Comparison of ENCODE assay signal across 8 mouse cellular contexts in the genomic region with DNA sequence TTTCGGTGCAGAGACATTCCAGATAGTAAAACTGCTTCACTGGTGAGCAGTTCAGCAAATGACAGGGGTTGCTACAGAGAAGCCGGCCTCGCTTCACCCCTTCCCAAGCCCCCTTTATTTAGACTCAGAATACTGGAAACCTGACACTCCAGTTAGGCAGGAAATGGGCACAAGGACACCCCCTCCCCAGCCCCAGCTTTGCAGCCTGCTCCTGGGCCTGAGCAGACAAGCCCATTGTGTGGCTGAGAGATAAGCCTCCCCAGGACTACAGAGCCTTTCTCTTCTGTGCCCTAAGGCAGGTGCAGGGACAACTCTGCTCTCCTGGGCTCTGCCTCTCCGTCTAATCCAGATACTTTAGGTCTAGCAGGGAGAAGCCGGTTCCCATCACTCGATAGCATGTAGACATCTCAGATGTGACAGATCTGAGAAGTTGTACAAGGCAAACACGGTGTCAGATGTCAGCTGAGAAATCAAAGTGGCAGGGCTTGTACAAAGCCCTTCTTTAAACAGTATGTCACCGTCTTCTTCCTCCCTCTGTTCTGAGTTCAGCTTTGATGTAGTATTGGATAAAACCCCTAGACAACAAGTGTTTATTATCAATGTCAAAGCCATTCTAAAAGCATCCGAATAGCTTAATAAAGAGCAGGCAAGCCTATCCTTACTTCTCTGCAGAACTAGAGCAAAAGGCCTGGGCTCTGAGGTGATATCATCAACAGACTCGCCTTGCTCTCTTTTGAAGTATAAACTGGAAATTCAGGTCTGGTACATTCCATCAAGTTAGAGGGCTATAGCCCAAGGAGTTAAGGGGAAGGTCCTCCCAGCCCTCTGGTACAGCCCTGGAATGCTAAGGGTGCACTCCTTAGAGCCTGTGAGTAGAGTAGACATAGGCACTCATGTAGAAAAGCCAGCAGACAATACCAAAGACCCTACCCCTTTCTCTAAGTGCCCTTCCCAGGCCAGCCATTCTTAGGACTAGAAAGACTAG. TPM values are rescaled to one million over a fixed set of nuclear protein-coding genes. Genes with fewer than 3 reads are reported as not detected.
DNase-seq lines count a peak whose midpoint lies in the region; ATAC-seq and TF ChIP-seq lines count a peak whose summit lies in the region.

No protein-coding gene starts in this region.

- peak overlapping the region; percentile 52; the same call in 1 of the 2 replicates for H3K27ac ChIP-seq in forebrain, embryonic 11.5 days (ENCODE audit: low read depth, low read length)
- H3K27ac ChIP-seq in forebrain, embryonic 15.5 days (replicated peaks) = no peak overlapping the region
- no peak overlapping the region for H3K27ac ChIP-seq in MEL (ENCODE audit: control insufficient read depth, low read depth, low read length)
- peak overlapping the region; percentile 41; the same call in 1 of the 2 replicates for H3K27ac ChIP-seq in hindbrain, postnatal 0 days
- H3K27ac ChIP-seq in midbrain, embryonic 12.5 days (replicated peaks) = peak overlapping the region; percentile 74

- H3K4me2 ChIP-seq in forebrain, embryonic 11.5 days (ENCODE audit: low read depth, low read length, severe bottlenecking) = 0 out of 2 replicates have a peak overlapping the region, but pooled peaks have one; percentile 12
- no peak overlapping the region for H3K4me2 ChIP-seq in forebrain, embryonic 15.5 days (replicated peaks)
- no peak overlapping the region for H3K4me2 ChIP-seq in hindbrain, postnatal 0 days (ENCODE audit: low read depth, low read length)
- peak overlapping the region; percentile 12; the same call in 1 of the 2 replicates for H3K4me2 ChIP-seq in midbrain, embryonic 12.5 days (replicated peaks)

- no peaks in the 10 kb centered on the region for H3K27me3 ChIP-seq in forebrain, embryonic 11.5 days (ENCODE audit: control insufficient read depth, insufficient read depth, low read length)
- H3K27me3 ChIP-seq in forebrain, embryonic 15.5 days = no peaks in the 10 kb centered on the region
- no peaks in the 10 kb centered on the region for H3K27me3 ChIP-seq in MEL (ENCODE audit: control insufficient read depth in 1 of 2, insufficient read depth in 2 of 2, low read length in 2 of 2)
- no peaks in the 10 kb centered on the region for H3K27me3 ChIP-seq in hindbrain, postnatal 0 days (ENCODE audit: insufficient read depth, low read length)
- 0 out of 2 replicates have a peak, but pooled peaks cover 5% of the 10 kb centered on the region for H3K27me3 ChIP-seq in midbrain, embryonic 12.5 days

- TF ChIP-seq CTCF in MEL (IDR thresholded peaks at IDR 0.05 in 2 of 3, conservative IDR thresholded peaks at IDR 0.05 in 1 of 3; ENCODE audit: control insufficient read depth in 1 of 3, insufficient read depth in 1 of 3, low read depth in 2 of 3, low read length in 3 of 3, poor library complexity in 1 of 3, severe bottlenecking in 1 of 3) = no peak
- no peak for TF ChIP-seq CTCF in hindbrain, postnatal 0 days (IDR thresholded peaks at IDR 0.05; ENCODE audit: low read depth)

- TF ChIP-seq EP300 in MEL (IDR thresholded peaks at IDR 0.05; ENCODE audit: low read depth in 1 of 2, low read length in 2 of 2) = no peak

- no peaks in the 10 kb centered on the region for H3K9me3 ChIP-seq in forebrain, embryonic 11.5 days (ENCODE audit: control insufficient read depth, low read length)
- H3K9me3 ChIP-seq in forebrain, embryonic 15.5 days = no peaks in the 10 kb centered on the region
- H3K9me3 ChIP-seq in MEL (replicated peaks; ENCODE audit: insufficient read depth, low read length) = no peaks in the 10 kb centered on the region
- no peaks in the 10 kb centered on the region for H3K9me3 ChIP-seq in hindbrain, postnatal 0 days (ENCODE audit: low read length)
- H3K9me3 ChIP-seq in midbrain, embryonic 12.5 days = no peaks in the 10 kb centered on the region

- H3K4me3 ChIP-seq in forebrain, embryonic 11.5 days (ENCODE audit: low read depth, low read length) = no peak overlapping the region
- H3K4me3 ChIP-seq in forebrain, embryonic 15.5 days = no peak overlapping the region
- no peak overlapping the region for H3K4me3 ChIP-seq in MEL (ENCODE audit: control insufficient read depth in 1 of 2, insufficient read depth in 1 of 2, low read depth in 2 of 2, low read length in 2 of 2)
- H3K4me3 ChIP-seq in hindbrain, postnatal 0 days (ENCODE audit: low read length) = no peak overlapping the region
- H3K4me3 ChIP-seq in midbrain, embryonic 12.5 days = no peak overlapping the region

- no peak overlapping the region for H3K9ac ChIP-seq in forebrain, embryonic 11.5 days (ENCODE audit: low read length)
- no peak overlapping the region for H3K9ac ChIP-seq in forebrain, embryonic 15.5 days (replicated peaks)
- no peak overlapping the region for H3K9ac ChIP-seq in MEL (ENCODE audit: control insufficient read depth, low read depth, low read length, poor library complexity, severe bottlenecking)
- no peak overlapping the region; the same call in 1 of the 2 replicates for H3K9ac ChIP-seq in hindbrain, postnatal 0 days (replicated peaks; ENCODE audit: low read length)
- 0 out of 2 replicates have a peak overlapping the region, but pooled peaks have one; percentile 28 for H3K9ac ChIP-seq in midbrain, embryonic 12.5 days (replicated peaks)

- WGBS in forebrain, embryonic 11.5 days = 8% methylated on average over 10 of the region's 10 CpGs
- WGBS in forebrain, embryonic 15.5 days = 9% methylated on average over 10 of the region's 10 CpGs
- WGBS in hindbrain, postnatal 0 days = 23% methylated on average over 10 of the region's 10 CpGs
- WGBS in midbrain, embryonic 12.5 days = 7% methylated on average over 10 of the region's 10 CpGs

- H3K4me1 ChIP-seq in forebrain, embryonic 11.5 days (replicated peaks; ENCODE audit: control insufficient read depth, insufficient read depth, low read length) = peaks cover 9% of the 10 kb centered on the region
- H3K4me1 ChIP-seq in forebrain, embryonic 15.5 days = peaks cover 19% of the 10 kb centered on the region
- H3K4me1 ChIP-seq in MEL (ENCODE audit: control insufficient read depth in 1 of 2, insufficient read depth in 2 of 2, low read length in 2 of 2) = 0 out of 4 replicates have a peak, but pooled peaks cover 0 to 4% of the 10 kb centered on the region in 2 experiments
- peaks cover 11% of the 10 kb centered on the region; the same call in 1 of the 2 replicates for H3K4me1 ChIP-seq in hindbrain, postnatal 0 days (ENCODE audit: insufficient read depth, low read length)
- peaks cover 29% of the 10 kb centered on the region for H3K4me1 ChIP-seq in midbrain, embryonic 12.5 days

- no peaks in the 10 kb centered on the region for H3K79me2 ChIP-seq in MEL (ENCODE audit: control insufficient read depth, insufficient read depth, low read length, poor library complexity)

- TF ChIP-seq POLR2A in MEL (IDR thresholded peaks at IDR 0.05; ENCODE audit: control insufficient read depth in 1 of 2, insufficient read depth in 1 of 2, low read depth in 1 of 2, low read length in 2 of 2, poor library complexity in 1 of 2) = no peak

- ATAC-seq in forebrain, embryonic 11.5 days (replicated peaks; ENCODE audit: low FRiP score) = peak; percentile 55
- ATAC-seq in forebrain, embryonic 15.5 days (replicated peaks) = no peak
- no peak for ATAC-seq in hindbrain, postnatal 0 days
- ATAC-seq in midbrain, embryonic 12.5 days (ENCODE audit: low FRiP score, low read depth) = peak; percentile 91
- ATAC-seq in erythroid progenitor cell, adult 5-6 weeks (replicated peaks; ENCODE audit: low FRiP score, poor library complexity, severe bottlenecking) = no peak

- peak; percentile 62 for DNase-seq in forebrain, embryonic 11.5 days (ENCODE audit: low spot score)
- peak; percentile 33 for DNase-seq in MEL (ENCODE audit: low read depth, low spot score)
- no peak for DNase-seq in hindbrain, postnatal 0 days (ENCODE audit: low spot score)
- DNase-seq in gastrocnemius, postnatal 10 days = no peak
- DNase-seq in ovary, postnatal 10 days (ENCODE audit: low spot score) = no peak

- no peak for TF ChIP-seq RAD21 in MEL (IDR thresholded peaks at IDR 0.05; ENCODE audit: low read depth, low read length)

- 0 out of 2 replicates have a peak, but pooled peaks cover 2% of the 10 kb centered on the region for H3K36me3 ChIP-seq in forebrain, embryonic 11.5 days (ENCODE audit: control insufficient read depth, insufficient read depth, low read length)
- H3K36me3 ChIP-seq in forebrain, embryonic 15.5 days = no peaks in the 10 kb centered on the region
- H3K36me3 ChIP-seq in MEL (ENCODE audit: control insufficient read depth in 1 of 2, insufficient read depth in 2 of 2, low read length in 2 of 2) = no peaks in the 10 kb centered on the region
- no peaks in the 10 kb centered on the region for H3K36me3 ChIP-seq in hindbrain, postnatal 0 days (ENCODE audit: insufficient read depth, low read length)
- H3K36me3 ChIP-seq in midbrain, embryonic 12.5 days = peaks cover 21% of the 10 kb centered on the region

TF ChIP-seq in MEL, 35 proteins besides CTCF, POLR2A, EP300 and RAD21:
- TF ChIP-seq CHD1 (IDR thresholded peaks at IDR 0.05; ENCODE audit: low read depth, low read length) = no peak
- TF ChIP-seq SIN3A (IDR thresholded peaks at IDR 0.05; ENCODE audit: low read length) = no peak
- TF ChIP-seq RCOR1 (IDR thresholded peaks at IDR 0.05; ENCODE audit: low read depth, low read length) = no peak
- peak; percentile 53 for TF ChIP-seq TAL1 (IDR thresholded peaks at IDR 0.05; ENCODE audit: low read length)
- TF ChIP-seq ETS1 (IDR thresholded peaks at IDR 0.05; ENCODE audit: low read depth, low read length) = no peak

RNA-seq across cellular contexts. Expression of a gene that starts 21.4 kb away (rescaled TPM):
- 10.8 and 11.3 TPM in 2 replicates for polyA plus RNA-seq in forebrain, embryonic 11.5 days (2014; fragmentation: Nextera tagmentation; extraction: Ambion mirVana)
- 5.4 and 6.5 TPM in 2 replicates for polyA plus RNA-seq in forebrain, embryonic 15.5 days (2015; fragmentation: Nextera tagmentation; extraction: Ambion mirVana)
- 1.2 and 1.3 TPM in 2 replicates for total RNA-seq in MEL (2012; rRNA removed)
- polyA plus RNA-seq in MEL (2012; ENCODE audit: insufficient read depth in 1 of 2, insufficient read length in 2 of 2, low read depth in 1 of 2, low replicate concordance in 2 of 2, missing spikeins in 1 of 2) = 1 to 10 TPM in 1 of 2 experiments, not detected in 1; 4.1 TPM
- 14.8 and 18.5 TPM in 2 replicates for total RNA-seq in hindbrain, postnatal 0 days (2014; rRNA removed)
- 3.2 and 3.6 TPM in 2 replicates for polyA plus RNA-seq in hindbrain, postnatal 0 days (2015; fragmentation: Nextera tagmentation; extraction: Ambion mirVana)
- 12.2 and 13.1 TPM in 2 replicates for polyA plus RNA-seq in midbrain, embryonic 12.5 days (2016; fragmentation: Nextera tagmentation; extraction: Ambion mirVana)
- total RNA-seq in erythroid progenitor cell, adult 5-6 weeks (2015; ENCODE audit: low replicate concordance) = 0.36 and 1.3 TPM in 2 replicates
- 0.39 and 1.4 TPM in 2 replicates for total RNA-seq in erythroid progenitor cell, adult 5-6 weeks (2017; ENCODE audit: low replicate concordance)
- 10 to 100 TPM; 69.3 to 74.4 TPM for total RNA-seq in gastrocnemius, postnatal 10 days (2021)

Comparison
In these comparisons a context has a peak if more than half of its experiments do, and no peak if none do; other contexts are left out.
1. ATAC-seq: peak in forebrain, embryonic 11.5 days (single experiment) and midbrain, embryonic 12.5 days (single experiment); none in forebrain, embryonic 15.5 days (single experiment), hindbrain, postnatal 0 days (single experiment) and erythroid progenitor cell, adult 5-6 weeks (single experiment).
2. H3K27ac ChIP-seq: peak in forebrain, embryonic 11.5 days (single experiment), hindbrain, postnatal 0 days (single experiment) and midbrain, embryonic 12.5 days (single experiment); none in forebrain, embryonic 15.5 days (single experiment) and MEL (single experiment).
3. H3K4me2 ChIP-seq: peak in forebrain, embryonic 11.5 days (single experiment) and midbrain, embryonic 12.5 days (single experiment); none in forebrain, embryonic 15.5 days (single experiment) and hindbrain, postnatal 0 days (single experiment).
4. DNase-seq: peak in forebrain, embryonic 11.5 days (single experiment) and MEL (single experiment); none in hindbrain, postnatal 0 days (single experiment), gastrocnemius, postnatal 10 days (single experiment) and ovary, postnatal 10 days (single experiment).